Mouse (Mus musculus): ENCODE data around the gene Sorbs1. TPM values are rescaled to one million over a fixed set of nuclear protein-coding genes. Genes with fewer than 3 reads are reported as not detected.

Gene Sorbs1
- polyA plus RNA-seq, 1 experiment from 2014 or later, result 92.0 TPM

DNA sequence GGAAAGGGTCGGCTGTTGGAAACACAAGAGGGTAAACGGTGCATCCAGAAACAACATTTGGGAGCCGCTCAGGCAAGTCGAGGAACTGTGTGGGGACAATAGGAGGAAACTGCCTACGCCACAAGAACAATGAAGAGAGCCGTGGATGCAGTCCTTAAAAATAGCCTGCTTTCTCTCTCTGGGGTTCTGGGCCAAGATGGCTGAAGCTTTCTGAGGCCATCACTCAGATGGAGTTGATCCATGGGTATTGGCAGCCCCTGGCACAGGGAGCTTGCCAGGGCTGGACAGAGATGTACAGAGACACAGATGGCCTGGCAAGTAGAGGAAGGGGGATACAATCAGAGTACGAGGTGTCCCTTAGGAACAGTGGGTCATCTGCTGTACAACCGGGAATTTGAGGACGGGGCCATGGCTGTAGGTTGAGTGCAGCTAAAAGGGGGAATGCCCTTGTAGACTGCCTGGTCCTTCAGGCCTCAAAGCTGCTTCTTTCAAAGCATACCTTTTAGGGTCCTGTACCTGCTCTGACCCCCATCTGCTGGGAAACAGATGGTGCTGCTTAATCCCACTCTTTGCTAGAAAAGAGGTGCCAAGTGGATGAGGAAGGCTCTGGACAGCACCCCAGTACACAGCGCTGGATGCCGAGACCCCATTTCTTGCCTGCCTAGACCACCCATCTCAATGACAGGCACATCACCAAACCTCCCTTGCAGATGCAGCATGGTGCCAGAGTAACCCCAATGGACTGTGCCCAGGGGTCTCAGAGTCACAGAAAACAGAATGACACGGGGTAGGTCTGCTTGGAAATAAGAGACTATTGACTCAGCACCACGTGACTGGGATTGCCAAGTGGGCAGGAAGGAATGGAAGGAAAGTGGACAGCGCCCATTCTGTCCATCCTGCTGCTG lies 117.6 kb downstream of the Sorbs1 start:
- 50% methylated on average over 14 of the region's 14 CpGs for WGBS
- peaks cover 16% of the 10 kb centered on the region for H3K4me1 ChIP-seq (replicated peaks)
- ATAC-seq (ENCODE audit: low FRiP score, low read depth), result peak; percentile 23; the same call in 1 of the 2 replicates
- peaks cover 14% of the 10 kb centered on the region; the same call in 1 of the 2 replicates for H3K36me3 ChIP-seq
- H3K27me3 ChIP-seq, result no peaks in the 10 kb centered on the region
- no peak overlapping the region for H3K9ac ChIP-seq
- no peak overlapping the region for H3K4me3 ChIP-seq
- H3K4me2 ChIP-seq, result no peak overlapping the region
- peak overlapping the region; percentile 56 for H3K27ac ChIP-seq (replicated peaks)
- H3K9me3 ChIP-seq, result no peaks in the 10 kb centered on the region

DNA sequence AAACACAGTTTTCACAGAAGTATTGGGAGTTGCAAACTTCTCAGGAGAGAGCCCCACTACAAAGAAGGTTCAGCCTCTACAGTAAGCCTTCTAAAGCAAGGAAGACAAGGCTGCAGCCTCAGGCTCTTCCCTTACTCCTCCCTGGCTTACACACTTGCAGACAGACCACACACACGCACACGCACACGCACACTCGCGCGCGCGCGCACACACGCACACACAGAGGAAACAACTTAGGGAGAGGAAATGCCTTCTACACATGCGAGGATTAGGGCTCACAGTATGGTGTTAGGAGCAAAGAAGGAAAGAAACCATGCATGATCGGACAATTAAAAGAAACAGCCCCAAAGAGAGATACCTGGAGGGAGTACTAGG lies 118.3 kb downstream of the Sorbs1 start:
- 86% methylated on average over 12 of the region's 12 CpGs for WGBS
- no peaks in the 10 kb centered on the region for H3K9me3 ChIP-seq
- peaks cover 16% of the 10 kb centered on the region for H3K4me1 ChIP-seq (replicated peaks)
- H3K27me3 ChIP-seq, result no peaks in the 10 kb centered on the region
- no peak overlapping the region for H3K4me2 ChIP-seq
- H3K27ac ChIP-seq (replicated peaks), result peak overlapping the region; percentile 56
- no peak for ATAC-seq (ENCODE audit: low FRiP score, low read depth)
- H3K36me3 ChIP-seq, result peaks cover 14% of the 10 kb centered on the region; the same call in 1 of the 2 replicates
- no peak overlapping the region for H3K4me3 ChIP-seq
- no peak overlapping the region for H3K9ac ChIP-seq

DNA sequence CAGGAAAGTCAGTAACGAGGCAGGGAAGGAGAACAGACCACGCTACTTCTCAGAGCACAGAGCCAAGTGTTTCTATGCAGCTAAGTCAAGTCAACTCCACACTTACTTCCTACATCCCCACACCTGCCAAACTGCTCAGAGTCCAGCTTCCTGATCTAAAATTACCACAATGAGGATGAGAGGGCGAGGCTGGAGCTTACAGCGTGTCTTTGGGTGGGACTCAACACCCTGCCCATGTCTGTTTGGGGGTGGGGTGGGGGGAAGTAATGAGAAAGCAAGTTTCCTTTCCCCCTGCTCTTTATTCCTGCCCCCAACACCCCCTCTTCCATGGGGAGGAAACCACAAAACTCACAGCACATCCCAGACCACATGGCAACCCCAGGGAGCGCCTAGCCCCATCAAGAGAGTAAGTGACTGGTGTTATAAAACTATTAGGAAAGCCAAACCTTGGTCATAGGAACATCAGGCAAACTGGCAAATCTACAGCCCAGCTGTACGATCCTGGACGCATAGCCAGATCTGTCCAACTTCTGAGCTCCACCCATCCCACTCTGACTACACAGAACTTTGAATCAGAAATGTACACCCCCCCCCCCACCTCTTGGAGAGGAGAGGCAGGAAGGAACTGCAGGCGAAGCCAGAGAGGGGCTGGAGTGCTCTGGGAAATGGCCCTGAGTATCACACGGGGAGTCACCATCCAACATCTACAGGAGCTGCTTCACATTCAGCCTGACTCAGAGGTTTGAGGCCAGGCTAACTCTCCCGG lies 118.8 kb downstream of the Sorbs1 start:
- Histone ChIP-seq H3K9ac (no peak overlapping the region), H3K4me1 (replicated peaks) (peaks cover 16% of the 10 kb centered on the region), H3K27ac (replicated peaks) (peak overlapping the region; percentile 56), H3K36me3 (peaks cover 14% of the 10 kb centered on the region; the same call in 1 of the 2 replicates), H3K4me2 (no peak overlapping the region), H3K4me3 (no peak overlapping the region), H3K9me3 (no peaks in the 10 kb centered on the region), H3K27me3 (no peaks in the 10 kb centered on the region)
- ATAC-seq (ENCODE audit: low FRiP score, low read depth), result peak; percentile 33; the same call in 1 of the 2 replicates
- WGBS, result 74% methylated on average over 10 of the region's 10 CpGs

DNA sequence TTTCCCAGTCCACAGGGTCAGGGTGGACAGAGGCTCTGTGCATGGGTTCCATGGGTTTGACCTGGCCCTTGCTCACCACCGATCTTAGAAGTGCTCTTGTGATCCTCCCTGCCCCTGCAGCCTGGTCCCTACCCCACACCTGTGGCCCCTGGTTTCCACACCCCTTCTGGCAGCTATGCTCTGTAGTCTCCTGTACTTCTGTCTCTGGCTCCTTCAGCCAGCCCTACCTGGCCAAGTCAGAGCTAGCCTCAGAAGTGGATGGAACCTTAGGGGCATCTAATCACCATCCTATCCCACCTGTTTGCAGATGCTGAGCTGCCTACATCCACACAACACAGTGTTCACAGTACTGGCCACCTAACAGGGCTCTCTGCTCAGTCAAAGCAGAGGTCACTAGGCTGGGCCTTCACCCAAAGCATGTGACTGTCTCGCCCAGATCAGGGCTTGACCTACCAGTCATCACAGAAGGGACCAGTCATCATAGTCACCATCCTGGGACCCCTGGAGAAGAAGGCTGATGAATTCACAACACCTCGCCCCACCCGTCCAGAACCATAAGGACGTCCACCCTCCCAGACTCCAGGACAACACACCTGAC lies 120.7 kb downstream of the Sorbs1 start:
- Histone ChIP-seq H3K36me3 (peaks cover 7% of the 10 kb centered on the region; the same call in 1 of the 2 replicates), H3K4me2 (no peak overlapping the region), H3K9me3 (no peaks in the 10 kb centered on the region), H3K9ac (no peak overlapping the region), H3K4me3 (no peak overlapping the region), H3K27ac (replicated peaks) (no peak overlapping the region), H3K4me1 (replicated peaks) (peaks cover 16% of the 10 kb centered on the region), H3K27me3 (no peaks in the 10 kb centered on the region)
- 91% methylated on average over 5 of the region's 5 CpGs for WGBS
- ATAC-seq (ENCODE audit: low FRiP score, low read depth), result no peak

DNA sequence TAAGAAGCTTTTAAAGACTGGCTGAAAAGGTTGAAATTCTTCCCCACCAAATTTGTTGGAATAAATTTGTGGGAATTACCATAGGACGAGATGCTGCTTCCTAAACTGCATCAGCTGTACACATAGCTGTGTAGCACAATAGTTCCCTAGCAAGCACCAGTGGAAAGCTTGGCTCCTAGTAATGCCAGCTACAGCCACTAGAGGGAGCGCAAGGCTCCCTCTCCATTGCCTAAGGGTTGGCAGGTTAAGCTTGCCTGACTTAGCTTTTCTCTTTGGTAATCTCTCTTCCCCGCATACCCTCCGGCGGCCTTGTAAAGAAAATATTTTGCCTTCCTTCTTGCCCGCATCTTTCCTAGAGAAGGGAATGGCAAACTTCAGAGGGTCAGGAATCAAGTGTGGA lies 122.1 kb downstream of the Sorbs1 start:
- no peak overlapping the region for H3K4me3 ChIP-seq
- H3K9ac ChIP-seq, result no peak overlapping the region
- no peak overlapping the region for H3K4me2 ChIP-seq
- no peak overlapping the region for H3K27ac ChIP-seq (replicated peaks)
- H3K4me1 ChIP-seq (replicated peaks), result peaks cover 15% of the 10 kb centered on the region
- 16% methylated on average over 6 of the region's 6 CpGs for WGBS
- peak; percentile 77; the same call in 1 of the 2 replicates for ATAC-seq (ENCODE audit: low FRiP score, low read depth)
- H3K27me3 ChIP-seq, result no peaks in the 10 kb centered on the region
- H3K36me3 ChIP-seq, result peaks cover 8% of the 10 kb centered on the region; the same call in 1 of the 2 replicates
- no peaks in the 10 kb centered on the region for H3K9me3 ChIP-seq

DNA sequence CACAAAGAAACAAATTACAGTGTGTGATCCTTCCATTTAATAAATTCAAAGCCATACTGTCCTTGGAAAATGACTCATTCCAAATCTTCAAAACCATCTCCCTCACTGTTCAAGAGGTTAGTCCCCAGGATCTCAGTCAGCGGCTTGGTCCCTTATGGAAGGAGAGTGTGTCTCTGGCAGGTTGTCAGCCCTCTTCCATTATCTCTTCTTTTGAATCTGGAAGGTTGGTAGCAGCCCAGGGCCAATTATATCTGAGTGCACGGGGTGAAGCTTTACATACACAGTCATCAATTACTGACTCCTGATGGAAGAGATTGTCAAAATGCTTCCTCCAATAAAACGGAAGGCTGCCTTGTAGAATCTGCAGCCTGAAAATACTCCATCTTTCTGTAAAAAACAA lies 126.7 kb downstream of the Sorbs1 start:
- H3K36me3 ChIP-seq, result peaks cover 3% of the 10 kb centered on the region; the same call in 1 of the 2 replicates
- H3K9ac ChIP-seq, result no peak overlapping the region
- 73% methylated on average over 3 of the region's 3 CpGs for WGBS
- no peak overlapping the region for H3K4me3 ChIP-seq
- no peaks in the 10 kb centered on the region for H3K27me3 ChIP-seq
- H3K4me1 ChIP-seq (replicated peaks), result no peaks in the 10 kb centered on the region; the same call in none of the 2 replicates
- no peak overlapping the region for H3K4me2 ChIP-seq
- ATAC-seq (ENCODE audit: low FRiP score, low read depth), result no peak
- no peaks in the 10 kb centered on the region for H3K9me3 ChIP-seq
- H3K27ac ChIP-seq (replicated peaks), result no peak overlapping the region

DNA sequence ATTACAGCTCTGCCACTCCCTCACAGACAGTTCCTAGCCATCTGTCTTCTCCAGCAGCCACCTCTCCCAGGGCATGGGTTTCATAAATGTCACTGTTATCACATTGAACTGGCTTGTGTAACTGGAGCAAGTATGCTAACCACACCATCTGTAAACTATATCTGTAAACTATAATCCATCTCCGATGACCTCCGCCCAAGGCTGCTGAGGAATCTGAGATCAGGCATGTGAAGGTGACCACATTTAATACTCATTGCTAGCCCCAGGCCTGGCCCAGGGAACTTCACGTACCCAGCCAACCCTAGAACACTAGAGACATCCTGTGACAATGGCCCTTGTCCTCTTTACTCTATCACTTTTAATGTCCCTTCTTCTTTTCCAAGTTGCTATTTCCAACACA lies 128.2 kb downstream of the Sorbs1 start:
- Histone ChIP-seq H3K4me3 (no peak overlapping the region), H3K36me3 (peaks cover 3% of the 10 kb centered on the region; the same call in 1 of the 2 replicates), H3K27me3 (no peaks in the 10 kb centered on the region), H3K27ac (replicated peaks) (no peak overlapping the region), H3K9me3 (no peaks in the 10 kb centered on the region), H3K9ac (no peak overlapping the region), H3K4me1 (replicated peaks) (peaks cover 9% of the 10 kb centered on the region; the same call in 1 of the 2 replicates), H3K4me2 (no peak overlapping the region)
- no peak for ATAC-seq (ENCODE audit: low FRiP score, low read depth)
- WGBS, result 94% methylated on average over 3 of the region's 3 CpGs

DNA sequence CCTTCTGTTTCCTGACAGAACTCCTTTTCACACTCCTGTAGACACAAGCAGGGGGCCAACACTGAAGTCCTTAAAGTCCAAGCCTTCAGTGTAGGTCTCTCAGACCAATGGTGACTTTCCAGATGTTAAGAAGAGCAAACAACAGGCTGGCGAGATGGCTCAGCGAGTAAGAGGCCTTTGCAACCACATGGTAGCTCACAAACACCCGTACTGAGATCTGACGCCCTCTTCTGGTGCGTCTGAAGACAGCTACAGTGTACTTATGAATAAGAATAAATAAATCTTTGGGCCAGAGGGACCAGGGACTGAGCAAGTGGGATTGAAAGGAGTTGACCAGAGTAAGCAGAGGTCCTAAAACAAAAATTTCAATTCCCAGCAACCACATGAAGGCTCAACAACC lies 129.6 kb downstream of the Sorbs1 start:
- Histone ChIP-seq H3K27me3 (no peaks in the 10 kb centered on the region), H3K4me2 (no peak overlapping the region), H3K4me1 (replicated peaks) (peaks cover 9% of the 10 kb centered on the region; the same call in 1 of the 2 replicates), H3K4me3 (no peak overlapping the region), H3K36me3 (peaks cover 3% of the 10 kb centered on the region; the same call in 1 of the 2 replicates), H3K9me3 (no peaks in the 10 kb centered on the region), H3K9ac (no peak overlapping the region), H3K27ac (replicated peaks) (no peak overlapping the region)
- 33% methylated on average over 5 of the region's 5 CpGs for WGBS
- ATAC-seq (ENCODE audit: low FRiP score, low read depth), result no peak

DNA sequence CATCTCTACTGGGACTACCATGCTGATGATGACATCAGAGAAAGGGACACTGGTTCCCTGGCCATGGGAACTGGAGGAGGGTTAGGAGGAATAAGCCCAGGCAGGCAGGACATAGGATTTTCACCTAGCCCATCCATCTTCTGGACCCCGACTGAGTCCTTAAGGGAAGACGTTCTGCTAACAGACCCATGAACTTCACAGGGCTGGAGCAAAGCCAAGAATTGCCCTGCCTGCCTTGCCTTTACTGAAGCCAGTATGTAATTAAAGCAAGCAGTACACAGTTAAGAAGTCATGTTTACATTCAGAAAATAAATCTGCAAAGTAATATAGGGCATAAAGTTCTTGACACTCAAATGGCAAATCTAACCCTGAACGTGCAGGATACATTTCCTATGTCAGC lies 132.9 kb downstream of the Sorbs1 start:
- Histone ChIP-seq H3K9me3 (no peaks in the 10 kb centered on the region), H3K36me3 (peaks cover 5% of the 10 kb centered on the region; the same call in 1 of the 2 replicates), H3K4me1 (replicated peaks) (peaks cover 9% of the 10 kb centered on the region; the same call in 1 of the 2 replicates), H3K27ac (replicated peaks) (no peak overlapping the region), H3K4me3 (no peak overlapping the region), H3K9ac (no peak overlapping the region), H3K27me3 (no peaks in the 10 kb centered on the region), H3K4me2 (no peak overlapping the region)
- 49% methylated on average over 3 of the region's 3 CpGs for WGBS
- ATAC-seq (ENCODE audit: low FRiP score, low read depth), result no peak

DNA sequence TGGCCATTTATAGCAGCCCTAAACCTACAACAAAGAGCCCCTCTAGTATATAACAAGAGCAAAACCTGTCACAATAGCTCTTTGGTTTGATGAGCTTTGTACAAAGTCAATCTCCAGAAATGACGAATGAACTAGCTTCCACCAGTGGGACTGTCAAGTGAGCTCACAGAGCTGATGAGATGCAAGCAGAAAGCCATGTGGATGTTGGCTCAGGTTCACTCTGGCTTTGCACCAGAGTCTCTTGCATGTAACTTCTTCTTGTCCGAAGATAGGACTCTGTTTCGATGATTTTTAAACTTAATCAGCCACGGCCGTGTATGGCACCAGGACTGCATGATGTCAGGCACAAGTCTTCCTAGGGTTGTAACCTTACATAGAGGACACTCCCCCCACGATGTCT lies 133.6 kb downstream of the Sorbs1 start:
- Histone ChIP-seq H3K9me3 (no peaks in the 10 kb centered on the region), H3K4me3 (no peak overlapping the region), H3K27me3 (no peaks in the 10 kb centered on the region), H3K4me2 (no peak overlapping the region), H3K4me1 (replicated peaks) (peaks cover 9% of the 10 kb centered on the region; the same call in 1 of the 2 replicates), H3K36me3 (peaks cover 5% of the 10 kb centered on the region; the same call in 1 of the 2 replicates), H3K27ac (replicated peaks) (no peak overlapping the region), H3K9ac (no peak overlapping the region)
- 55% methylated on average over 6 of the region's 6 CpGs for WGBS
- ATAC-seq (ENCODE audit: low FRiP score, low read depth), result no peak

DNA sequence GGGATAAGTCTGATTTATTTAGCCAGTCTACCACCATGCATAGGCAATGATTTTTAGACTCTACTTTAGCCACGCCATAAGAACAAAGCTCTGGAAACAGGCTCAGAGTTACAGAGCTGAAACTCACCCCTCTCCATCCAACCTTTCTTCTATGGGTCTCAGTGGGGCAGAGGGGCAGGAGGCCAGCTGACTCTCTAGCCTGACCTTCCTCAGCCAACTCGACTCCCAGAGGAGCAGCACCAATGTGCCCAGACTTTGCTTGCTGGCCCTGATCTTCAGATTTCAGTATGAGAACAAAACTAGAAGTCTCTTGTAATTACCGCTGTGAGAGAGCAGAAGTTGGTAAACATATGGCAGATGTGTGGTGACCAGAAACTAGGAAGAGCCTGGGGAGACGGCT lies 134.5 kb downstream of the Sorbs1 start:
- H3K36me3 ChIP-seq, result peaks cover 5% of the 10 kb centered on the region; the same call in 1 of the 2 replicates
- no peak for ATAC-seq (ENCODE audit: low FRiP score, low read depth)
- H3K4me1 ChIP-seq (replicated peaks), result peaks cover 9% of the 10 kb centered on the region; the same call in 1 of the 2 replicates
- H3K9ac ChIP-seq, result no peak overlapping the region
- WGBS, result 85% methylated on average over 4 of the region's 4 CpGs
- H3K27ac ChIP-seq (replicated peaks), result no peak overlapping the region
- H3K4me2 ChIP-seq, result no peak overlapping the region
- no peak overlapping the region for H3K4me3 ChIP-seq
- H3K9me3 ChIP-seq, result no peaks in the 10 kb centered on the region
- no peaks in the 10 kb centered on the region for H3K27me3 ChIP-seq
